Mouse (Mus musculus) kidney, postnatal 0 days (tissue): ENCODE results near the gene Luc7l3. TPM values are rescaled to one million over a fixed set of nuclear protein-coding genes. Genes with fewer than 3 reads are reported as not detected.

Source experiments
- ATAC-seq: fragments of 200-750 bp; cut with Nextera tagmentation; replicated peaks from 2 replicates; pipeline ENCODE4 v1.8.0; 2017; ENCODE audit warnings: low read depth, moderate number of reproducible peaks, moderate TSS enrichment, moderate library complexity; ENCODE audit not compliant: low FRiP score
- DNase-seq: peaks from one replicate; pipeline ENCODE4 v3.0.0-alpha.2; 2016; ENCODE audit warnings: low spot score
- H3K27ac ChIP-seq: fragments of 300-500 bp; sonication (generic); 2 replicates; pipeline ENCODE4 v1.5.1; 2014; ENCODE audit warnings: mild to moderate bottlenecking
- H3K27me3 ChIP-seq: fragments of 300-500 bp; sonication (generic); 2 replicates; pipeline ENCODE4 v1.6.1; 2014; ENCODE audit warnings: low read length, mixed read lengths; ENCODE audit not compliant: insufficient read depth
- H3K36me3 ChIP-seq: fragments of 300-500 bp; sonication (generic); 2 replicates; pipeline ENCODE4 v1.6.1; 2014; ENCODE audit warnings: low read length, mixed read lengths; ENCODE audit not compliant: insufficient read depth
- H3K4me1 ChIP-seq: fragments of 300-500 bp; sonication (generic); replicated peaks from 2 replicates; pipeline ENCODE4 v1.6.1; 2014; ENCODE audit warnings: antibody characterized with exemption, low read length, mixed read lengths; ENCODE audit not compliant: insufficient read depth
- H3K4me2 ChIP-seq: fragments of 300-500 bp; sonication (generic); 2 replicates; pipeline ENCODE4 v1.6.1; 2014; ENCODE audit warnings: mild to moderate bottlenecking, low read length, moderate library complexity, mixed read lengths
- H3K4me3 ChIP-seq: fragments of 300-500 bp; sonication (generic); replicated peaks from 2 replicates; pipeline ENCODE4 v1.5.1; 2014; ENCODE audit warnings: low read depth, low read length
- H3K9ac ChIP-seq: fragments of 300-500 bp; sonication (generic); 2 replicates; pipeline ENCODE4 v1.6.1; 2014; ENCODE audit warnings: low read depth, low read length
- H3K9me3 ChIP-seq: fragments of 300-500 bp; sonication (generic); replicated peaks from 2 replicates; pipeline ENCODE4 v1.6.1; 2016; ENCODE audit warnings: low read length, inconsistent platforms, mixed read lengths
- CTCF ChIP-seq: IDR thresholded peaks from 2 replicates; pipeline ENCODE4 v1.5.1; 2016; ENCODE audit warnings: antibody characterized with exemption, low read depth, mild to moderate bottlenecking, moderate library complexity
- whole genome bisulfite sequencing: fragments of 180-500 bp; shearing (Covaris S2); extraction: QIAGEN DNeasy Blood & Tissue Kit; methylation state at CpG from one replicate; pipeline ENCODE4 v1.1.7; 2014; 5-methylcytosine and 5-hydroxymethylcytosine counted together
- polyA plus RNA-seq: library from polyadenylated mRNA; unstranded; fragments of >200 nt; fragmentation: Nextera tagmentation; extraction: Ambion mirVana; gene quantifications from 2 replicates; pipeline ENCODE4 v1.2.1, GENCODE M21; 2015

Gene Luc7l3
- polyA plus RNA-seq, 1 experiment from 2014 or later = 108 TPM

GRCm38 (mm10) chr11:94340948-94341933, 19.5 kb upstream of the Luc7l3 start:
- Histone ChIP-seq H3K36me3 (peaks cover 23% of the 10 kb centered on the region), H3K4me3 (no peak overlapping the region), H3K27me3 (no peaks in the 10 kb centered on the region), H3K4me2 (no peak overlapping the region), H3K9ac (no peak overlapping the region), H3K9me3 (no peaks in the 10 kb centered on the region), H3K4me1 (0 out of 2 replicates have a peak, but pooled peaks cover 17% of the 10 kb centered on the region), H3K27ac (peak overlapping the region; percentile 50)
- TF ChIP-seq CTCF = no peak
- DNase-seq (no peak), ATAC-seq (peak; percentile 65)
- 50% methylated on average over 10 of the region's 10 CpGs for WGBS

GRCm38 (mm10) chr11:94339732-94340585, 18.2 kb upstream of the Luc7l3 start:
- H3K4me1 ChIP-seq = 0 out of 2 replicates have a peak, but pooled peaks cover 14% of the 10 kb centered on the region
- H3K4me2 ChIP-seq = no peak overlapping the region
- TF ChIP-seq CTCF = peak; percentile 82
- no peak overlapping the region for H3K27ac ChIP-seq
- WGBS = 56% methylated on average over 18 of the region's 18 CpGs
- no peak overlapping the region for H3K9ac ChIP-seq
- DNase-seq (peak; percentile 94), ATAC-seq (0 out of 2 replicates have a peak, but pooled peaks have one; percentile 45)
- H3K9me3 ChIP-seq = no peaks in the 10 kb centered on the region
- H3K27me3 ChIP-seq = no peaks in the 10 kb centered on the region
- H3K4me3 ChIP-seq = no peak overlapping the region
- H3K36me3 ChIP-seq = peaks cover 34% of the 10 kb centered on the region

DNA sequence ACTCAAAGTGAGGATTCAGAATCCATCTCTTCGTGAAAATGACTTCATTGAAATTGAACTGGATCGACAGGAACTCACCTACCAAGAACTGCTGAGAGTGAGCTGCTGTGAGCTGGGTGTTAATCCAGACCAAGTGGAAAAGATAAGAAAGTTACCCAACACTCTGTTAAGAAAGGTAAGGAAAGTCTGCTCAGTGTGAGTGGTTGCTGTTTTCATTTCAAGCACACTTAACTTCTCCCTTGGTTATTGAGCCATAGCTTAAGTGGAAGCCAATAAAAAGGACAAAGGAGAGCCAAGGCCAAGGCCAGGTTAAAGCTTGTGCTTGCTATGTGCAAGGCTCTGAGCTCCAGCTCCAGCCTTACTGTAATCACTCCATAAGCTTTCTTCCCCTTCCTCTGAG, 16.6 kb upstream of the Luc7l3 start:
- H3K9ac ChIP-seq = no peak overlapping the region
- 0 out of 2 replicates have a peak, but pooled peaks cover 9% of the 10 kb centered on the region for H3K4me1 ChIP-seq
- ATAC-seq (no peak), DNase-seq (no peak)
- peaks cover 40% of the 10 kb centered on the region for H3K36me3 ChIP-seq
- no peak overlapping the region for H3K4me3 ChIP-seq
- H3K9me3 ChIP-seq = no peaks in the 10 kb centered on the region
- no peak overlapping the region for H3K27ac ChIP-seq
- H3K4me2 ChIP-seq = no peak overlapping the region
- no peaks in the 10 kb centered on the region for H3K27me3 ChIP-seq
- no peak for TF ChIP-seq CTCF
- 87% methylated on average over 2 of the region's 2 CpGs for WGBS

- Histone ChIP-seq H3K4me2 (no peak overlapping the region), H3K27me3 (no peaks in the 10 kb centered on the region), H3K36me3 (peaks cover 40% of the 10 kb centered on the region), H3K4me3 (no peak overlapping the region), H3K4me1 (0 out of 2 replicates have a peak, but pooled peaks cover 4% of the 10 kb centered on the region), H3K27ac (no peak overlapping the region), H3K9ac (no peak overlapping the region), H3K9me3 (no peaks in the 10 kb centered on the region)
- no peak for TF ChIP-seq CTCF
- DNase-seq = no peak
- no peak for ATAC-seq
Measured at GRCm38 (mm10) chr11:94336551-94336950, 14.8 kb upstream of the Luc7l3 start.

DNA sequence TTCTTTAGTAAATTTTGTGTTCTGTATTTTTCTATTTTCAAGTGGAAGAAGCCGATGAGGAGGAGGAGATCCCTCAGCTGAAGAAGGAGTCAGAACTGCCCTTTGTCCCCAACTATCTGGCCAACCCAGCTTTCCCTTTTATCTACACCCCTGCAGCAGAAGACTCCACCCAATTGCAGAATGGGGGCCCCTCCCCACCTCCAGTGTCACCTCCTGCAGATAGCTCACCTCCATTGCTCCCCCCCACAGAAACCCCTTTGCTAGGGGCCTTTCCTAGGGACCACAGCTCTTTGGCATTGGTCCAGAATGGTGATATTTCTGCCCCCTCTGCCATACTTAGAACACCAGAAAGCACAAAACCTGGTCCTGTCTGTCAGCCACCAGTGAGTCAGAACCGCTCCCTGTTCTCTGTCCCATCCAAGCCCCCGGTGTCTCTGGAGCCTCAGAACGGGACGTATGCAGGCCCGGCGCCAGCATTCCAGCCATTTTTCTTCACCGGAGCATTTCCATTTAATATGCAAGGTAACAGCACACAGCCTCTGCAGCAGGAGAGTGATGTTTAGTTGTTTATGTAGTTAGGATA, 12.7 kb upstream of the Luc7l3 start:
- TF ChIP-seq CTCF = no peak

GRCm38 (mm10) chr11:94332726-94333125, 10.9 kb upstream of the Luc7l3 start:
- H3K27ac ChIP-seq = no peak overlapping the region
- H3K9me3 ChIP-seq = no peaks in the 10 kb centered on the region
- no peak overlapping the region for H3K4me3 ChIP-seq
- no peak overlapping the region for H3K4me2 ChIP-seq
- peaks cover 19% of the 10 kb centered on the region for H3K36me3 ChIP-seq
- H3K27me3 ChIP-seq = no peaks in the 10 kb centered on the region
- no peak for TF ChIP-seq CTCF
- WGBS = 82% methylated on average over 6 of the region's 6 CpGs
- no peak for DNase-seq
- no peak for ATAC-seq
- H3K4me1 ChIP-seq = no peaks in the 10 kb centered on the region; the same call in 1 of the 2 replicates
- no peak overlapping the region for H3K9ac ChIP-seq

More for the DNA sequence above, 12.7 kb upstream of the Luc7l3 start:
- ATAC-seq (no peak), DNase-seq (no peak)
- no peaks in the 10 kb centered on the region for H3K9me3 ChIP-seq
- 84% methylated on average over 8 of the region's 8 CpGs for WGBS
- H3K27ac ChIP-seq = no peak overlapping the region
- H3K9ac ChIP-seq = no peak overlapping the region
- H3K4me1 ChIP-seq = no peaks in the 10 kb centered on the region; the same call in 1 of the 2 replicates
- H3K27me3 ChIP-seq = no peaks in the 10 kb centered on the region
- no peak overlapping the region for H3K4me3 ChIP-seq
- H3K4me2 ChIP-seq = no peak overlapping the region
- peaks cover 35% of the 10 kb centered on the region for H3K36me3 ChIP-seq
